Mouse (Mus musculus): ENCODE data around the gene Psip1.
"Not testable (repeated sequence)": the region's sequence is repeated elsewhere in the genome, so short reads cannot be mapped to it uniquely, and the experiment has no call there.

Gene Psip1

DNA sequence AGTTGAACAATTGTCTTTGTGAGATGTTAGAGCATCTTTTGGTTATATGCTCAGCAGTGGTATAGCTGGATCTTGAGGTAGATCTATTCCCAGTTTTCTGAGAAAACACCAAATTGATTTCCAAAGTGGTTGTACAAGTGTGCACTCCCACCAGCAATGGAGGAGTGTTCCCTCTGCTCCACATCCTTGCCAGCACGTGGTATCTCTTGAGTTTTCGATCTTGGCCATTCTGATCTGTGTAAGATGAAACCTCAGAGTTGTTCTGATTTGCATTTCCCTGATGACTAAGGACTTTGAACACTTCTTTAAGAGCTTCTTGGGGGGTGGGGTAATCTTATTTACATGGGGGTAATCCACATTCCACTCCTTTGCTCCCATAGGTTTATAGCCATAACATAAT lies 23.3 kb upstream of the Psip1 start:
- DNase-seq (ENCODE audit: inconsistent age in 2 of 2, low spot score in 1 of 2), result no peak

DNA sequence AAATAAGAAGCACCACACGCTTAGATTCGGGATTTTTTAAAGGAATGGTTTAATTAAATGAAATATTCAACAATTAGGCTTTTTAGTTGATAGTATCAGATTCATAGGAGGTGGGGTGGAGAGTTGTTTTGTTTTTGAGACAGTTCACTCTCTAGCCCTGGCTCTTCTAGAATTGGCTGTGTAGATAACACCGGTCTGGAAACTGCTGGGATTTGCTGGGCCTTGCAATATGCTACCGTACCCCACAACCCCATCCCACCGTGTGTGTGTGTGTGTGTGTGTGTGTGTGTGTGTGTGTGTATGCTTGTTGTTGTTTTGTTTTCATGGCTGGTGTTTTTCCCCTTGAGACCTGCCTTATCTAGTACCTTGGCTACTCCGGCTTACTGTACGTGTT lies 14.8 kb upstream of the Psip1 start:
- no peak for DNase-seq (ENCODE audit: inconsistent age in 2 of 2, low spot score in 1 of 2)

DNA sequence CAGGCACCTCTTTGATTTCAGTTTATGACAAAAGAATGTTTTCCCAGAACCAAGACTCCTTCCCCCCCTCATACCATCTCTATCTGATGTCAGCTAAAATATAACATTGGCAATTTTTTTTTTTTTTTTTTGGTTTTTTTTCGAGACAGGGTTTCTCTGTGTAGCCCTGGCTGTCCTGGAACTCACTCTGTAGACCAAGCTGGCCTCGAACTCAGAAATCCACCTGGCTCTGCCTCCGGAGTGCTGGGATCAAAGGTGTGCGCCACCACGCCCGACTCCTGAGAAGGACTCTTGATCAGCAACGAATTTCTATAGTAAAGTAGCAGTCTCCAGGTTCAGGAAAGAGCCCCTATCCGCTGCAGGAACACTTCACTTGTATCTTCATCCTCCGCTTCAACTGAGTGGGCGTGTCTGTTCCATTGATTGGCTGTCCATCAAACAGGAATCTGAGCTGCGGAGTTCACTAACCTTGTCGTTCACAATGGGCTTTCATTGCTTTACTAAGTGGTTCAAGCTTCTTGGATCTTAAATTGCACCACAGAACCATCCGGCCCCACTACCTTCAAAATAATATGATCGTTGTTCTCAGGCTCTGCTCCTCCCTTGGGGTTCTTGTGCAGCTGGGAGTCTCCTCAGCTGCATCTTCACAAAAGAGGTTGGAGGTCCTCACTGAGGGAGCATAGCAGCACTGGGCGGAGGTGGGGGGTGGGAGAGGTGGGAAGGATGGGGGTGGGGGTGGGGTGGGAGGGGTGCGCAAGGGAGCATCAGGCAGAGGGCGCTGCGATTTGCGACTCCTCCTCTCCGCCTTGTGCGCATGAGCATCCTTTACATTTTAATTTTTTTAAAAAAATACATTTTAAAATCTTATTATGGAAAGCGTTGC lies 14.1 kb upstream of the Psip1 start:
- no peak for DNase-seq (ENCODE audit: inconsistent age in 2 of 2, low spot score in 1 of 2)

DNA sequence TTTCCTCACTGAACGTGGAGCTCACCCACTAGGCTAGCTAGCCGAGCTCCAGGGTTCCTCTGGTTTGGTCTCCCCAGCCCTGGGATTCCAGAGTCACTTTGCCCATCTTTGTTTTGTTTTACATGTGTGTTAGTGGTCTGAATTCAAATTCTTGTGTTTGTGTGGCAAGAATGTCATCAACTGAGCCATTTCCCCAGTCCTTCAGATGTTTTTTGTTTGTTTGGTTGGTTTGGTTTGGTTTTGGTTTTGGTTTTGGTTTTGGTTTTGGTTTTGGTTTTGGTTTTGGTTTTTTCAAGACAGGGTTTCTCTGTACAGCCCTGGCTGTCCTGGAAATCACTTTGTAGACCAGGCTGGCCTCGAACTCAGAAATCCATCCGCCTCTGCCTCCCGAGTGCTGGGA lies 10.8 kb upstream of the Psip1 start:
- DNase-seq (ENCODE audit: inconsistent age in 2 of 2, low spot score in 1 of 2), result not testable (repeated sequence)

DNA sequence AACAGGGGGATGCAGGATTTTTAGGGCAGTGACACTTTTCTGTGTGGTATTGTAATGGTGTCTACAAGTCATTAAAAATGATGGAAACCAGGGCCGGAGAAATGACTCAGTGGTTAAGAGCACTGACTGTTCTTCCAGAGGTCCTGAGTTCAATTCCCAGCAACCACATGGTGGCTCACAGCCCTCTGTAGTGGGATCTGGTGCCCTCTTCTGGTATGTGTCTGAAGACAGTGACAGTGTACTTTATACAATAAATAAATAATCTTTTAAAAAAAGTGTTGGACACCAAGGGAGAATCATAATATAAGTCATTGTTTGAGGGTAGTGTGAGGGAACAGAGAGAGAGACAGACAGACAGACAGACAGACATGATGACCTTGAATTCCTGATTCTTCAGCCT lies 6.9 kb upstream of the Psip1 start:
- no peak for DNase-seq (ENCODE audit: inconsistent age in 2 of 2, low spot score in 1 of 2)

DNA sequence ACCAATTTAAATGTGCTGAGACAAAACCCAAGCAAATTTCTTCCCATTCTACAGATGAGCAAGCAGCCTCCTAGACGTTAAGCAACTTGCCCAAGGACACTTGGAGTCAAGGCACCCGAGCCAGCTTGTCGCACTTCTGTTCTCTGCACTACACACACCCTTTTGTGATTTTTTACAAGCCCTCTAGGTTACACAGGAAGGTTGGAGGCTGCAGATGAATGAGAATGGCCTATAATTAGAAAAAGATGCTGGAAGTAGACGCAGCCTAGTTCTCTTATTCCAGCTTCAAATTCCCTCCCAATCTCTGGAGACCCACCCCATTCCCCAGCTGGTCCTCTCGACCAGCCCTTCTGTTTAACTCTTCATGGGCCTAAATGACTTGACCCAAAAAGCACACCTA lies 2.9 kb upstream of the Psip1 start:
- DNase-seq (ENCODE audit: inconsistent age in 2 of 2, low spot score in 1 of 2), result no peak

DNA sequence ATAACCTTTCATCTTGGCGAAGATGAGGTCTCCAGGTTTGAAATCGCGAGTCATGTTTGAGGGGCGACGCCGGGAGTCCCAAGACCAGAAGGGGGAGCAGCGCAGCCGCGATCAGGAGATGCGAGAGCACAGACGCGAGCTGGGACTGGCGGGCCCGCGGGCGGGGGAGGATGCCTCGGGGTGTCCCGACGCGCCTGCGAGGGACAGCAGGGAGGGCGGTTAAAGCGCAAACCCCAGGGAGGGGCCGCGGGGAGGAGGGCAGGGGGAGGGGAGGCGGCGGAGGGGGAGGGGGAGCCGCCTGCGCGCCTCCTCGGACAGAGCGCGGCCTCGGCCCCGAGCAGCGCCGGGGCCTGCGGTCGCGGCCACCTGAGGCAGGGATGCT lies 533 bp downstream of the Psip1 start:
- DNase-seq (ENCODE audit: inconsistent age in 2 of 2, low spot score in 1 of 2), result peak; percentile 87 to 93

DNA sequence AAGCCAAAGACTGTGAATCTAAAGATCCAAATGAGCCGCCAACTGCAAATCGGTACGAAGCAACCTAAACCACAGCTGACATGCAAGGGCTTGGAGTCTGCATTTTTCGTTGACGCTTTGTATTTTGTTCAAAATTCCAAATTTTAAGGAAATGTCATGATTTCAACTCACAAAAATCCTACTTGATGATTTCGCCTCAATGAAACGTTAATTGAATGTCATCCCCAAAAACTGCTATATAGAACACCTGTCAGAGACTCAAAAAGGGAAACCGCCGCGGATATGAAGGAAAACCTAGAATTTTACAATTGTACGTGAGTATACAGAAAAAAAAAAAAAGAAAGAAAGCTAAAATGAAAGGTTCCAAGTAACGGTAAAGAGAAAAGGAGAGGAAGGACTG lies 1.0 kb downstream of the Psip1 start:
- DNase-seq (ENCODE audit: inconsistent age in 2 of 2, low spot score in 1 of 2), result no peak

DNA sequence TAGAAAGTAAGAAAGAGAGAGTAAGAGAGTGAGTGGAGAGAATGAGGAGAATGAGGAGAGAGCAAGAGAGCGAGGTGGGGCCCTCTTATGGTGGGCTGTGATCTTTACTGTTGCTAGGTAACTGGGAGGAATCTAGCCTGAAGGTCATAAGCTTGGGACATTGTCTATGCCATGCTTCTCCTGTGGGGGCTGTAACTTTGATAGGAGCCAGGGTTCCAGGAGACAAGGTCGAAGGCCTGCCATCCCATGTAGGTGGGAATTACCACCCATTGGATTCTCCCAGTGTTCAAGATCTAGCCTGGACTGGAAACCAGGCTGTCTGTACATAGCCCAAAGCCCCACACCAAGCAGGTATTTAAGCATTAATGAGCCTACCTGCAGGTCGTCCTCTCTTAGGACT lies 18.1 kb downstream of the Psip1 start:
- DNase-seq (ENCODE audit: inconsistent age in 2 of 2, low spot score in 1 of 2), result no peak

DNA sequence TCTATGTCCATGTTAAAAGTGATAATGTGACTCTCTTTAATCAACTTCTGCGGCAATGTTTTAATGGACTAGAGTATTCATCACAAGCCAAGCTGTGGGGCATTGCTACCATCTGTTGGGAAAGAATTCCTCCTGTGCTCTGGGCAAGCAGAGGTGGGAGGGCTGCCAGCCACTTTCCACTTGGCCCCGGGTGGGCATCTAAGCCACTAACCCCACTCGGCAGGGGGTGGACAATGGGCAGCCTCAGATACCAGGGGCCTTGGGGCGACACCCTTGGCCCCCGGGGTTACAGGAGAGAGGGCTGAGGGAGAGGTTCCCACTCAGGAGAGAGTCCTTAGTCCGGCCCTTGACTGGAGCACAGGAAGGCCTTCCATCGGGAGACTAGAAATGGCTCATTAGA lies 18.6 kb downstream of the Psip1 start:
- DNase-seq (ENCODE audit: inconsistent age in 2 of 2, low spot score in 1 of 2), result no peak

DNA sequence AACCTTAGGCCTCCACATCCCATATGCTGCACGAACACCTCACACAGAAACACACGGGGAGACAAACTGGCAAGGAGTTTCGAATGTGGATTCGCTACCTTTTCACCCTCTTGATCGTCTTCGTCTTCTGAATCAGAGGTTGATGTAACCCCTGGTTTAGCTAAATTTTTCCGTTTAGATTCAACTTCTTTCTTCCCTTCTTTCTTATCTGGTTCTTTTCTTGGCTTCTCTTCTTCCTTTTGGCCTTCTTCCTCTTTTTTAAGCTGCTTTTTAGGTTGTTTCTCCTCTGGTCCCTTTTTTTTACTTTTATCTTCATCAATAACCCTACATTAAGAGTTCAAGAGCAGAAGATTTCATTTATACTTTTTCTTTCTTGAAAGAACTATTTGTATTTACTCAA lies 21.4 kb downstream of the Psip1 start:
- DNase-seq (ENCODE audit: inconsistent age in 2 of 2, low spot score in 1 of 2), result no peak

DNA sequence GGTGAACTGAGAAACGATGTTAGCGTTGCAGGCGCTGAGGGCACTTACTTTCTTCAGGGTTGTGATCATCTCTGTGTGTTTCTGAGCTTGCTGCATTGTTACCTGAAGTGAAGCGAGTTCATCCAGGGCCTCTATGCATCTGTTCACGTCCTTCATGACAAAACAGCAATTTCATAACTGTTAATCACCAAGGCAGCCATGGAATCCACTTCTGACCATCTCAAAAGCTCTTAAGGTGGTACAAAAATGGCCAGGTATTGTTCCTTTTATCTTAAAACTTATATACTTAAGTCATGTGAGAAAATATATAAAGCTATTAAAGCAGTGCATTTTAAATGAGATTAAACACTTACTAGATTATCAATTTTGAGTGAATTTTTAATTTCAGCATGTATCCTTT lies 26.2 kb downstream of the Psip1 start:
- no peak for DNase-seq (ENCODE audit: inconsistent age in 2 of 2, low spot score in 1 of 2)

DNA sequence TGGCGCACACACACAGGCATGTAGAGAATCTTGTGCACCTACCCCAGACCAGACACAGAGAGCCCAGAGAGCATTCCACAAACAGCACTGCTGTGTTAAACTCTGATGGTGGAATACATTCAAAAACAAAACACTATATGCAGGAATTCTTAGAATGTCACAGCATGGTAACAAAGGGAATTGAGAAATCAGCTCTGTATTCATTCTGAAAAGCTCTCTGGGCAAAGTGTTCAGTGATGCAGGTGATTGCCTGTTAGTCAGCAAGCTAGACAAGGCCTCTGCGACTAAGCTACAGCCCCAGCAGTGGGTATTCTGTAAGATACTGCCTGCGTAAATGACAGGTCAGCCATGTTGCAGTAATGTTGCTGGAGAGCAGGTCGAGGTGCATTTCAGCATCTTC lies 35.5 kb downstream of the Psip1 start:
- DNase-seq (ENCODE audit: inconsistent age in 2 of 2, low spot score in 1 of 2), result no peak

DNA sequence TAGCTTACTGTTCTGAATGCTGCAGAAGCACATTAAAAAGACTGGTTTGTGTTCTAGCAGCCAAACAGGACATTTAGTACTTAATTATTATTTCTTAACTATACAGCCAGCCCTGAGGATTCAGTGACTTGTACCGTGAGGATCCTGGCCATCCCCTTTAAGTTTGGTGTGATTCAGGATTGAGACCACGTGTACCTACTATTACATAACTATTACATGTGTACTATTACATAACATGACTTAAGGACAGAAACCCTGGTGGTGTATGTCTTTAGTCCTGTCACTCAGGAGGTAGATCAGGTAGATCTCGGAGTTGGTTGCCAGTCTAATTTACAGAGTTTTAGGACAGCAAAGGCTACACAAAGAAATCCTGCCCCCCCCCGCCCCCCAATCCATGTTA lies 45.2 kb downstream of the Psip1 start:
- peak in 1 of 2 experiments; percentile 39 for DNase-seq (ENCODE audit: inconsistent age in 2 of 2, low spot score in 1 of 2)

DNA sequence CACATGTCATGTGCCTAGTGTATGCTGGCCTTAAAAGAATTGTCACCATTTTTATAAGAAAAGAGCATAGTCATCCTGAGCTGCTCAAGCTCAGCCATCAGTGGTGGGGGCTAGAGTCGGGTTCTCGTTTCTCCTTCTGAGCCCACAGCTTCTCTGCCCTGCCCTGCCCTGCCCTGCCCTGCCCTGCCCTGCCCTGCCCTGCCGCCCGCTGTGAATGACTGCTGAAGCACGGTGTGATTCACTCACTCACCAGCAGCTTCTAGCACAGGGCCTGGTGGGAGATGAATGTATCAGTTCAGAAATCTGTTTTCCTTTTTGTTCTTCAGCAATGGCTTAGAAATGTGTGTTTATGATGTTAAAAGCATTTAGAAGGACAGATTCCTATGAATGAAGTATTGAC lies 47.2 kb downstream of the Psip1 start:
- no peak for DNase-seq (ENCODE audit: inconsistent age in 2 of 2, low spot score in 1 of 2)

DNA sequence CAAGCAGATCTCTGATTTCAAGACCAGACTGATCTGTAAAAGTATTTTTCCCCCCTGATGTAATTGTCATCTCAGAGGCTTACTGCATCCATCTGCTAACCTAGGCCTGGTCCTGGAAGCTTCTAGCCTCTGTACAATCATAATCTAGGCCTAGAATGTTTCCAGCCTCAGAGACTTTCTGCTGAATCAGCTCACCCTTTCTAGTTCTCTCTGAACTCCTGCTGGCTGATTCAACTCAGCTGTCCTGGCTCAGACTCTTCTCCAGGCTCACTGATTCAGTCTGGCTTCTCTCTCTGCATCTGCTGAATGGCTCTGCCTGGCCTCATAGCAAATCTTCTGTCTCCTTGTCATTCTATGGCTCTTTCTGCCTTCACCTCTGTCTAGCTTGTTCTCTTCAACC lies 48.1 kb downstream of the Psip1 start:
- DNase-seq (ENCODE audit: inconsistent age in 2 of 2, low spot score in 1 of 2), result no peak

DNA sequence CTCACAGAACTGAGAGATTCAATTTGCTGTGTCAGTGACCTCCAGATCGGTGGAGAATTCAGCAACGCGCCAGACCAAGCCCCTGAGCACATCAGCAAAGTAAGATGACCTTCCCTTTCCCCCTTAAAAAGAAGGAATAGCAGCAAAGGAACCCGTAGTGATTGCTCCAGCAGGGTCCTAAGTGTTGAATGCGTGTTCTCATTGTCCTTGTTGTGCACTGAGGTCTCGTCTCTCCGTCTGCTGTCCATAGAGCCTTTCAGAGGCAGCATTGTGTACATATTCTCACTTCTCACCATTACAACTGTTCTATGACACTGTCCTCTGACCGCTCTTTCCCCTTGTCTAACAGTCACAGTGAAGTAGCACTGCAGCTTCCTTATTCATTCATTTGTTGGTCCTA lies 49.9 kb downstream of the Psip1 start:
- no peak for DNase-seq (ENCODE audit: inconsistent age in 2 of 2, low spot score in 1 of 2)

DNA sequence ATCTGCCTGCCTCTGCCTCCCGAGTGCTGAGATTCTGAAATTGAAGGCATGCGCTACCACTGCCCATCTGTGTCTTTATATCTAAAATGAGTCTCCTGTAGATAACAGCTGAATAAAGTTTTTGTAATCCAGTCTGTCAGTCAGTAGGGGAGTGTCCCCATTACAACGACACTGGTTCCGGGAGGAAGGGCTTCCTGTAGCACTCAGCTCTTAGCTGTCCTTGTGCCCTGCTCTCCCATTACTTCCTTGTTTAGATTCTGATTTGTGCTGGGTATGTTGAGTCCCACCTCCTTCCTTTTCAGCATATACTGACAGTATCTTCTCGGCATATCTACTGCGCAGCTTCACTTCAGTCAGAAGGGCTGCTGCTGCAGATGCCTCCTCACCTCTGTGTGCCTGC lies 53.4 kb downstream of the Psip1 start:
- DNase-seq (ENCODE audit: inconsistent age in 2 of 2, low spot score in 1 of 2), result no peak

DNA sequence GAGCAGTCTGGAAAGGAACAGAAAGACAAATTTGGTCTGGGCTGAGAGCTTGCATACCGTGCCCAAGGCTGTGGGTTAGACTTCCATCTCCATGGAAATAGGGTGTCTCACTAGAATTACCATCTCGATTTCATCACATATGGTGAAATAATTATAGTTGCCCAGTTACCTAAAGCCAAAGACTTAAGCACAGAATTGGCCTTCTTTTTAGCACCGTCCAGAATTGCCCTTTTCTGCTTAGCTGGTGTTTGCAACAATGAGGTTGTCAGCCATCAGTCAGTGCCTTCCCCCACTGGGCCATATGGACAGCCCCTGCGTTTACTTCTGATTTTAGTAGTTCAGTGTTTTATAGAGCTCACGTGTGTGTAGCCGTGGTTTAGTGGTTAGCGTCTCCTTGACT lies 54.3 kb downstream of the Psip1 start:
- no peak for DNase-seq (ENCODE audit: inconsistent age in 2 of 2, low spot score in 1 of 2)

DNA sequence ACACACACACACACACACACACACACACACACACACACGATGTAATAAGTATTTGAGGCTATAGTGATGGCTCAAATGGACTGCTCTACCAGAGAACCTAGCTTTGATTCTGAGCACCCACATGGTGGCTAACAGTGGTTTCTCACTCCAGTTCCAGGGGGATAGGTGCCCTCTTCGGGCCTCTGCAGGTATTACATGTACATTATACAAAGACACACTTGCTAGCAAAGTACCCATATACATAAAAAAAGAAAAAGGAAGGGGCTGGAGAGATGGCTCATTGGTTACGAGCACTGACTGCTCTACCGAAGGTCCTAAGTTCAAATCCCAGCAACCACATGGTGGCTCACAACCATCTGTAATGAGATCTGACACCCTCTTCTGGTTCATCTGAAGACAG lies 57.4 kb downstream of the Psip1 start:
- no peak for DNase-seq (ENCODE audit: inconsistent age in 2 of 2, low spot score in 1 of 2)

DNA sequence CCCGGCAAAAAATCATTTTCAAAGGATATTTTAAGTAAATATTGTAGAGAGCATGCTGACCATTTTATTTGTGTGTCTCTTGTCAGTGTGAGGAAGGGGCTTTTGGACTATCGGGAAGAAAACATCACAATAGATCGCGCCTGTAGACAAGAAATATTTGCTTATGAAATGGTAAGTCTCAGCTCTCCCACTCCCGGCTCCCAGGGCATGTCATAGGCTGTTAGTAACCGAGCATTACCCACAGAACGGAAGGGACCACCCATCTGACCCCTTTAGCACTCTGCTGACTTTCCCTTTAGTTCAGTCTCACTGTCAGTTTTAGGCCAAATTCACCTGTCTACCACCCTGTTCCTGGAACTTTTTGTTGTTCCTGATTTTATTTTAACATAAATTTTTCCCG lies 58.6 kb downstream of the Psip1 start:
- DNase-seq (ENCODE audit: inconsistent age in 2 of 2, low spot score in 1 of 2), result no peak

DNA sequence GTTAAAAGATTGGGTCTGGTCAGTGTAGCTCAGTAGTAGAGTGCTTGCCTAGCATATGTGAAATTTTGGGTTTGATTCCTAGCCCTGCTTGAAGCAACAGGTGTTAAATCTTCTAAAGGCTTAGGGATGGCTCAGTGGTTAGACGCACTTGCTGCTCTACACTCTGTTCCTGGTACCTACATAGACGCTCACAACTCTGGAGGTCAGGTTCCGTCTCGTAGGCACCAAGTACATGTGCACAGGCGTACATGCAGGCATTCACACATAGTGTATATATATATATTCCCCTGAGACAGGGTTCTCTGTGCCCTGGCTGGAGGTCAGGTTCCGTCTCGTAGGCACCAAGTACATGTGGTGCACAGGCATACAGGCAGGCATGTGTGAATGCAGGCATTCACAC lies 59.1 kb downstream of the Psip1 start:
- DNase-seq (ENCODE audit: inconsistent age in 2 of 2, low spot score in 1 of 2), result no peak

DNA sequence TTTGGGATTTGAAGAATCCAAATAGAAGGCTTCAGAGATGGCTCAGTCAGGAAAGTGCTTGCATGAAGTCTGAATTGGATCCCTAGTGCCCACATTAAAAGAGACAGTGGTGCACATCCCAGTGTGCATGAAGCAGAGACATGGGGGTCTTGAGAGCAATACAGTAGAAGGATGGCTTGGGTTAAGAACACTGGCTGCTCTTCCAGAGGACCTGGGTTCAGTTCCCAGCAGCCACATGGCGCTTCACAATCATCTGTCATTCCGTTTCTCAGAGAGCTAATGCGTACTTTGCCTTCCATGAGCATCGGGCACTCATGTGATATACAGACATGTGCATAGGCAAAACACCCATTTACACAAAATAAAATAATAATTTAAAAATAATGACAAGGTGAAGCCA lies 61.1 kb downstream of the Psip1 start:
- no peak for DNase-seq (ENCODE audit: inconsistent age in 2 of 2, low spot score in 1 of 2)
